Mouse (Mus musculus) thymus, adult 2 months (tissue): ENCODE results near the gene Ttf1.

Source experiments
- CTCF ChIP-seq: fragments of 200-500 bp; IDR thresholded peaks from 2 replicates; pipeline ENCODE4 v1.5.1; 2012; ENCODE audit warnings: mild to moderate bottlenecking, control low read depth, low read length, moderate library complexity, borderline replicate concordance; ENCODE audit not compliant: control insufficient read depth, poor library complexity, insufficient read depth; ENCODE audit errors: extremely low read depth
- POLR2A ChIP-seq: fragments of 200-500 bp; IDR thresholded peaks from 2 replicates; pipeline ENCODE4 v1.6.1; 2012; ENCODE audit warnings: mild to moderate bottlenecking, low read length, control low read depth, moderate library complexity; ENCODE audit not compliant: control insufficient read depth, poor library complexity, insufficient read depth; ENCODE audit errors: extremely low read depth

DNA sequence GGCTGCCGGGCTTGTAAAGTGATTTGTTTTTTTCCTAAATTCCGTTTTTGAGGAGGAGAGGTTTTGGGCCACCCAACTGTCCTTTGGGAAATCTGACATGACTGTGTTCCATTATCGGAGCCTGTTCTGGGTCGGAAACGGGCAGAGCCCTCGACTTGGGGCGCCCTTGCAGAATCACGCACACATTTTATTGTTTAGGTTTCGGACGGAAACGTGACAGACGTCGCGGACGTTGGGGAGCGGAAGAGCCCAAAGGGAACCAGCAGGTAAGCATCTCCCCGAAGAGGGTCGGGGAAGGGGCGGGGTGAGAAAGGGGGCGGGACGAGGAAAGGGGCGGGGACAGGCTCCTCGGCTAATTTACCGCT lies 64.5 kb downstream of the Ttf1 start:
- no peak for TF ChIP-seq CTCF
- TF ChIP-seq POLR2A, result peak; percentile 69
